Mouse (Mus musculus): ENCODE results near the gene Ndufs6. TPM values are rescaled to one million over a fixed set of nuclear protein-coding genes. Genes with fewer than 3 reads are reported as not detected.

The Ndufs6 gene
- polyA plus RNA-seq, 1 experiment from 2014 or later, result 369 TPM

DNA sequence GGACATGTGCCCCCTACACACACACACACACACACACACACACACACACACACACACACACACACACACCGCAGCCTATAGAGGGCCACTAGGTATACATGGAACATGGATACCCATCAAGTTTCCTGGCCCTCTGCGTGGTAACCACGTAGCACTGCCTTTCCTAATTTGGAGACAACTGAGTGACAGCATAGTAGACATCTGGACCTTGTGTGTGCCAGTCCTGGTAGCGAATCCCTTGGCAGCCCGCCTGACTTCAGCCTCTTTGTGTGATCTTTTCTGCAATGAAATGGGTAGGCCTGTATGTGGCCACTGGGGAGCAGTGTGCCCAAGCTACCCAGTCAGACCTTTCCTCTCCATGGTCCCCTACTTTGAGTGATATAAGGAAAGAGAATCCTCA lies 29.0 kb downstream of the Ndufs6 start:
- WGBS, result 89% methylated on average over 5 of the region's 5 CpGs
- ATAC-seq (ENCODE audit: insufficient number of reproducible peaks, low FRiP score, low TSS enrichment, low read depth), result no peak

DNA sequence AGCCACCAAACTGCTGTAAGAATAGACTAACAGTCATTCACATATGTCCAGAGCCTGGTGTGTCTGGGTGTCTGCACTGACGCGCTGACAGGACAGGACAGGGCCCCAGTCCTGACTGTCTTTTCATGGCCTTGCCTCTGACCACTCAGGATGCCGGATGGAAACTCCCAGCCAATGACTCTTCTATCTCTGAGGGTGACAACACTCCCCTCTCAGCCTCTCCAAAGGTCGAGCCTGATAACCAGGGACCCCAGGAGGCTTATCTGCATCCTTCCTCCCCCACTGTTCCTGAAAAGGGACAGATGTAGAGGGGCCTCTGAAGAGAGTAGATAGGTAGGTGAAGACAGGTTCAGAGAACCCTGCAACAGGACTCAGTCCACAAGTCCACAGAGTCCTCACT lies 29.6 kb downstream of the Ndufs6 start:
- no peak overlapping the region for H3K4me3 ChIP-seq (ENCODE audit: low read depth, low read length)
- H3K9me3 ChIP-seq (ENCODE audit: control insufficient read depth, low read length), result no peaks in the 10 kb centered on the region
- H3K36me3 ChIP-seq (ENCODE audit: control insufficient read depth, insufficient read depth, low read length), result no peaks in the 10 kb centered on the region
- no peak for DNase-seq (ENCODE audit: low spot score)
- WGBS, result 68% methylated on average over 4 of the region's 4 CpGs
- H3K27ac ChIP-seq (replicated peaks; ENCODE audit: low read depth, low read length), result no peak overlapping the region
- no peak for ATAC-seq (ENCODE audit: insufficient number of reproducible peaks, low FRiP score, low TSS enrichment, low read depth)
- H3K4me2 ChIP-seq (ENCODE audit: low read depth, severe bottlenecking), result no peak overlapping the region
- no peak overlapping the region for H3K9ac ChIP-seq (ENCODE audit: low read length)
- H3K4me1 ChIP-seq (ENCODE audit: control insufficient read depth, insufficient read depth, low read length), result no peaks in the 10 kb centered on the region
- H3K27me3 ChIP-seq (ENCODE audit: control insufficient read depth, insufficient read depth, low read length), result no peaks in the 10 kb centered on the region

More for the DNA sequence above, 29.0 kb downstream of the Ndufs6 start:
- no peaks in the 10 kb centered on the region for H3K36me3 ChIP-seq (ENCODE audit: control insufficient read depth, insufficient read depth, low read length)
- H3K9me3 ChIP-seq (ENCODE audit: control insufficient read depth, low read length), result no peaks in the 10 kb centered on the region
- no peak for DNase-seq (ENCODE audit: low spot score)
- no peak overlapping the region for H3K27ac ChIP-seq (replicated peaks; ENCODE audit: low read depth, low read length)
- H3K9ac ChIP-seq (ENCODE audit: low read length), result no peak overlapping the region
- no peak overlapping the region for H3K4me2 ChIP-seq (ENCODE audit: low read depth, severe bottlenecking)
- no peaks in the 10 kb centered on the region for H3K27me3 ChIP-seq (ENCODE audit: control insufficient read depth, insufficient read depth, low read length)
- H3K4me1 ChIP-seq (ENCODE audit: control insufficient read depth, insufficient read depth, low read length), result no peaks in the 10 kb centered on the region
- no peak overlapping the region for H3K4me3 ChIP-seq (ENCODE audit: low read depth, low read length)

DNA sequence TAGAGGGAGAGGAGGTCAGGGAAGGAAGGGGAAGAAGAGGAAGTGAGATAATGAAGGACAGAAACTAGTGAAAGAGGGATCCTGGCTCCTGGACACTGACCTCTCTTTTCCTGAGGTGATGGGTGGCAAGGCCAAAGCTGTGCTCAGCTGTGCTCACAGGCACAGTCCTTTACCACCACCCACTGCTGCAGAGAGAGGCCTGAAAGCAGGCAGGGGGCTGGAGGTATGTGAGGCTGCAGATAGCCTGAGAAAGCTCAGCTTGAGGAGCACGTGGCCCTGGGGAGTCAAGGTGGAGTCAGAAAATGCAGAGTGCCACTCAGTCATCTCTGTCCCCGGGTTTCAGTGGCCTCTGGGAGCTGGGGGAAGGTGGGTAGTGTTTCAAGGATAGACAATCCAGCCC lies 37.2 kb downstream of the Ndufs6 start:
- Histone ChIP-seq H3K27me3 (ENCODE audit: control insufficient read depth, insufficient read depth, low read length) (no peaks in the 10 kb centered on the region), H3K4me2 (ENCODE audit: low read depth, severe bottlenecking) (no peak overlapping the region), H3K27ac (replicated peaks; ENCODE audit: low read depth, low read length) (no peak overlapping the region), H3K4me1 (ENCODE audit: control insufficient read depth, insufficient read depth, low read length) (no peaks in the 10 kb centered on the region), H3K9me3 (ENCODE audit: control insufficient read depth, low read length) (no peaks in the 10 kb centered on the region), H3K4me3 (ENCODE audit: low read depth, low read length) (no peak overlapping the region), H3K9ac (ENCODE audit: low read length) (no peak overlapping the region), H3K36me3 (ENCODE audit: control insufficient read depth, insufficient read depth, low read length) (no peaks in the 10 kb centered on the region)
- ATAC-seq (ENCODE audit: insufficient number of reproducible peaks, low FRiP score, low TSS enrichment, low read depth) (no peak), DNase-seq (ENCODE audit: low spot score) (no peak)
- 29% methylated on average over 2 of the region's 2 CpGs for WGBS

DNA sequence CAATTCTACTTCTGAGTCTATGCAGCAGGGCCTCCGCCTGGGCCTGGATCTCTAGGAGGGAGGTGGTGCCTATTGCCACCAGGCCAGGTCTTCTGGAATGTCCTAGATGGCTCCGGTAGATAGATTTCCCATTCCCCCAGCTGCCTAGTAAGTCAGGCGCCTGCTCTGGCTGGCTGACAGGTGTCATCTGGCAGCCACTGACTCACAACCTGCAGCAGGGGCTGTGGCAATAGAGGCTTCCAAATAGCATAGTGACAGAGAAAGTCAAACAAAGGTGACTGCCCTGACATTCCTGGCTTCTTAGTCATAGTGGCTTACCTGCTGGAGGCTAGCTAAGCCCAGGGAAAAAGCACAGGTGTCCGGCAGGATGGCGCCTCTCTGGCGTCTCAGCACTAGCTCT lies 38.1 kb downstream of the Ndufs6 start:
- Histone ChIP-seq H3K27ac (replicated peaks; ENCODE audit: low read depth, low read length) (no peak overlapping the region), H3K27me3 (ENCODE audit: control insufficient read depth, insufficient read depth, low read length) (no peaks in the 10 kb centered on the region), H3K9me3 (ENCODE audit: control insufficient read depth, low read length) (no peaks in the 10 kb centered on the region), H3K4me2 (ENCODE audit: low read depth, severe bottlenecking) (no peak overlapping the region), H3K4me1 (ENCODE audit: control insufficient read depth, insufficient read depth, low read length) (no peaks in the 10 kb centered on the region), H3K9ac (ENCODE audit: low read length) (no peak overlapping the region), H3K4me3 (ENCODE audit: low read depth, low read length) (no peak overlapping the region), H3K36me3 (ENCODE audit: control insufficient read depth, insufficient read depth, low read length) (no peaks in the 10 kb centered on the region)
- DNase-seq (ENCODE audit: low spot score) (no peak), ATAC-seq (ENCODE audit: insufficient number of reproducible peaks, low FRiP score, low TSS enrichment, low read depth) (no peak)
- 83% methylated on average over 6 of the region's 6 CpGs for WGBS

DNA sequence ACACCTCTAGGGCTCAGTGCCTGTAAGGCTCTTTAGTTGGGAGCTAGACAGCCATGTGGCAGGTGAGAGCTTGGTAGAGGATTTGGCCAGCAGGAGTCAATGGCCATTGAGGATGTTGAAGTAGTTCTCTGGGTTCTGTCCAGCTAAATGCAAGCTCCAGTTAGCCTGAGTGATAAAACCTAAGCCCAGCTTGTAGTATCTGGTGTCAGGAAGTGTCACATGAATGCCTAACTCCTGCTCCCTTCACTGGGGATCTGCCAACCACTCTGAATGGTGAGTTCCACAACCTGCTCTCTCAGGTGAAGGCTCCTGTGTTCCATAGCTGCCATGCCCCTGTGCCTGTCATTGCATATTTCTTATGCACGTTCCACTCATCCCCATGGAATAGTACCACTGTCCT lies 44.8 kb downstream of the Ndufs6 start:
- 0 out of 2 replicates have a peak, but pooled peaks cover 3% of the 10 kb centered on the region for H3K4me1 ChIP-seq (ENCODE audit: control insufficient read depth, insufficient read depth, low read length)
- no peaks in the 10 kb centered on the region for H3K9me3 ChIP-seq (ENCODE audit: control insufficient read depth, low read length)
- ATAC-seq (ENCODE audit: insufficient number of reproducible peaks, low FRiP score, low TSS enrichment, low read depth) (no peak), DNase-seq (ENCODE audit: low spot score) (no peak)
- 93% methylated on average over 1 of the region's 1 CpGs for WGBS
- no peak overlapping the region for H3K9ac ChIP-seq (ENCODE audit: low read length)
- H3K4me3 ChIP-seq (ENCODE audit: low read depth, low read length), result no peak overlapping the region
- no peaks in the 10 kb centered on the region for H3K27me3 ChIP-seq (ENCODE audit: control insufficient read depth, insufficient read depth, low read length)
- no peak overlapping the region for H3K4me2 ChIP-seq (ENCODE audit: low read depth, severe bottlenecking)
- no peaks in the 10 kb centered on the region for H3K36me3 ChIP-seq (ENCODE audit: control insufficient read depth, insufficient read depth, low read length)
- H3K27ac ChIP-seq (replicated peaks; ENCODE audit: low read depth, low read length), result no peak overlapping the region

DNA sequence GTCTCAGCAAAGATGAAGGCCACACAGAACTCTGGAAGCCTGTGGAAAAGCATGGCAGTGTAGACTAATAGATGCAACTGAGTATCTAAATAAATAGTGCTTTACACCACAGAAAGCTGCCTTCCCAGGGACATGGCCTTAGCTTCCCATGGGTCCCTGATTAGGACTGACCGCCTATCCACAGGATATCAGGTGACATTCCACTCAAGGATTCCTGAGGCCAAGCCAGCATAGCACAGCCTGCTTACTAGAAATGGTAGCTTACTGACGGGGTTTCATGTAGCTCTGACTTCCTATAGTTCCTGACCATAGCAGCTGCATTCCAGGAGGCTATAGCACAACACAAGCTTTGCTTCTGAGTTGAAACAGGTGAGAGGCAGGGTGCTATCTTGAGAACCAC lies 45.9 kb downstream of the Ndufs6 start:
- no peaks in the 10 kb centered on the region for H3K27me3 ChIP-seq (ENCODE audit: control insufficient read depth, insufficient read depth, low read length)
- 0 out of 2 replicates have a peak, but pooled peaks cover 3% of the 10 kb centered on the region for H3K4me1 ChIP-seq (ENCODE audit: control insufficient read depth, insufficient read depth, low read length)
- ATAC-seq (ENCODE audit: insufficient number of reproducible peaks, low FRiP score, low TSS enrichment, low read depth) (no peak), DNase-seq (ENCODE audit: low spot score) (no peak)
- no peak overlapping the region for H3K9ac ChIP-seq (ENCODE audit: low read length)
- H3K27ac ChIP-seq (replicated peaks; ENCODE audit: low read depth, low read length), result no peak overlapping the region
- no peak overlapping the region for H3K4me3 ChIP-seq (ENCODE audit: low read depth, low read length)
- 73% methylated on average over 2 of the region's 2 CpGs for WGBS
- no peaks in the 10 kb centered on the region for H3K9me3 ChIP-seq (ENCODE audit: control insufficient read depth, low read length)
- no peaks in the 10 kb centered on the region for H3K36me3 ChIP-seq (ENCODE audit: control insufficient read depth, insufficient read depth, low read length)
- no peak overlapping the region for H3K4me2 ChIP-seq (ENCODE audit: low read depth, severe bottlenecking)

DNA sequence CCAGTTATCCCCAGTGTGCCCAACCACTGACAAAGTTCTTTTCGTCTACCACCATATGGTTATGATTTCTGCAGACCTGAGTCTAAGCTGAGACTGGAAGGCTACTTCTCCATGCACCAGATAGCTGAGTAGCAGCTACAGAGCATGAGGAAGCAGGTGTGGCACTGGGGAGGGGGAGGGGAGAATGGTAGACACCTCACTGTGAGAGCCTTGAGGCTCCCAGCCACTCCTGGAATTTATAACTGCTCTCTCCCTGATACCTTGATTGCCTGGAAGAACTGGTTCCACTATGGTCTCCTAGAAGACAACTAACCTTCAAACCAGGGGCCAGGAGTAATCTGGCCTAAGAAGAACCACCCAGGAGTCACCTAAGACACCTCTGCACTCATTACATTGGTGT lies 49.1 kb downstream of the Ndufs6 start:
- ATAC-seq (ENCODE audit: insufficient number of reproducible peaks, low FRiP score, low TSS enrichment, low read depth), result no peak

DNA sequence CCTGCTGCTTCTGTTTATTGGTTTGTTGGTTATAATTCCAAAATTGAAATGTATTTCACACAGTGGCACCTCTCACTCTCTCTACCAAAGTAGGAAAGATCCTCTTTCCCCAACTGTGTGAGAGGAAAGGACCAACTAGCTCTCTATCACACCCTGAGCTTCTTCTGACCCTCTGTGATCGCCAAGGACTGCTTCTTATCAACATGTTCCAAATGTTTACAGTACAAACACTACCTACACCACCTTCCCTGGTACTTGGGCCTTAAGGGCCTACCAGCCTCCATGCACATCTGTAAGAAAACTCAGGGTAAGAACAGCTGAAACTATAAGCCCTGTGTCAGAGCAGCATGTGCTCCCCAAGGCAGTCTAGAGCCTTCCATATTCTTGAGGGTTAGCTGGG lies 50.5 kb downstream of the Ndufs6 start:
- Histone ChIP-seq H3K27ac (replicated peaks; ENCODE audit: low read depth, low read length) (no peak overlapping the region), H3K9me3 (ENCODE audit: control insufficient read depth, low read length) (no peaks in the 10 kb centered on the region), H3K9ac (ENCODE audit: low read length) (no peak overlapping the region), H3K36me3 (ENCODE audit: control insufficient read depth, insufficient read depth, low read length) (no peaks in the 10 kb centered on the region), H3K27me3 (ENCODE audit: control insufficient read depth, insufficient read depth, low read length) (peaks cover 19% of the 10 kb centered on the region), H3K4me2 (ENCODE audit: low read depth, severe bottlenecking) (no peak overlapping the region), H3K4me3 (ENCODE audit: low read depth, low read length) (no peak overlapping the region), H3K4me1 (ENCODE audit: control insufficient read depth, insufficient read depth, low read length) (0 out of 2 replicates have a peak, but pooled peaks cover 3% of the 10 kb centered on the region)
- no peak for DNase-seq (ENCODE audit: low spot score)
- no peak for ATAC-seq (ENCODE audit: insufficient number of reproducible peaks, low FRiP score, low TSS enrichment, low read depth)
- WGBS, result 67% methylated on average over 1 of the region's 1 CpGs

More for the DNA sequence above, 49.1 kb downstream of the Ndufs6 start:
- Histone ChIP-seq H3K27ac (replicated peaks; ENCODE audit: low read depth, low read length) (no peak overlapping the region), H3K9ac (ENCODE audit: low read length) (no peak overlapping the region), H3K4me1 (ENCODE audit: control insufficient read depth, insufficient read depth, low read length) (0 out of 2 replicates have a peak, but pooled peaks cover 3% of the 10 kb centered on the region), H3K4me3 (ENCODE audit: low read depth, low read length) (no peak overlapping the region), H3K36me3 (ENCODE audit: control insufficient read depth, insufficient read depth, low read length) (no peaks in the 10 kb centered on the region), H3K9me3 (ENCODE audit: control insufficient read depth, low read length) (no peaks in the 10 kb centered on the region), H3K4me2 (ENCODE audit: low read depth, severe bottlenecking) (no peak overlapping the region), H3K27me3 (ENCODE audit: control insufficient read depth, insufficient read depth, low read length) (peaks cover 5% of the 10 kb centered on the region)
- WGBS, result 49% methylated on average over 1 of the region's 1 CpGs
- DNase-seq (ENCODE audit: low spot score), result no peak

DNA sequence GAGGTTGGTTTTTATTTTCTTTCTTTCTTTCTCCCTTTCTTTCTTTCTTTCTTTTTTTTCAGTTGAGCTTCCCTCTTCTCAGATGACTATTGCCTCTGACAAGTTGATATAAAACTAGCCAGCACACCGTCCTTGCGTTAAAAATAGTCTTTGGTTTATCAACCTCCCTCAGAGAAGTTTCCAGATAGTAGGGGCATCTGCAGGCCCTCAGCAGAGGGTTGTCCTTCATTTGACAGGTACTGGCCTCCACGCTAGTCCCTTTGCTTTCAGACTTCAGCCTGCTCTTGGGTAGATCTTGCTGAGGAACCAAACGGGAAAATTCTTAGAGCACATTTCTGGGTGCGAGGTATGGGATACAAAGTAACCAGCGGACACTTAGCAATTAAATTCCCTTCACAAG lies 51.0 kb downstream of the Ndufs6 start:
- DNase-seq (ENCODE audit: low spot score) (no peak), ATAC-seq (ENCODE audit: insufficient number of reproducible peaks, low FRiP score, low TSS enrichment, low read depth) (no peak)
- no peak overlapping the region for H3K4me2 ChIP-seq (ENCODE audit: low read depth, severe bottlenecking)
- no peak overlapping the region for H3K27ac ChIP-seq (replicated peaks; ENCODE audit: low read depth, low read length)
- H3K9ac ChIP-seq (ENCODE audit: low read length), result no peak overlapping the region
- 88% methylated on average over 6 of the region's 6 CpGs for WGBS
- peaks cover 23% of the 10 kb centered on the region for H3K27me3 ChIP-seq (ENCODE audit: control insufficient read depth, insufficient read depth, low read length)
- H3K36me3 ChIP-seq (ENCODE audit: control insufficient read depth, insufficient read depth, low read length), result no peaks in the 10 kb centered on the region
- no peak overlapping the region for H3K4me3 ChIP-seq (ENCODE audit: low read depth, low read length)
- H3K9me3 ChIP-seq (ENCODE audit: control insufficient read depth, low read length), result no peaks in the 10 kb centered on the region
- H3K4me1 ChIP-seq (ENCODE audit: control insufficient read depth, insufficient read depth, low read length), result 0 out of 2 replicates have a peak, but pooled peaks cover 3% of the 10 kb centered on the region

All from limb, embryonic 11.5 days (tissue).